Mouse (Mus musculus) stomach, postnatal 0 days (tissue): ENCODE data around the gene Inpp5b.

Experiments used
- CTCF ChIP-seq: IDR thresholded peaks from 2 replicates; pipeline ENCODE4 v1.5.1; 2016; ENCODE audit warnings: antibody characterized with exemption, low read depth, mild to moderate bottlenecking, moderate library complexity
- EP300 ChIP-seq: optimal IDR thresholded peaks from 2 replicates; pipeline ENCODE3; 2016; ENCODE audit warnings: antibody characterized with exemption

DNA sequence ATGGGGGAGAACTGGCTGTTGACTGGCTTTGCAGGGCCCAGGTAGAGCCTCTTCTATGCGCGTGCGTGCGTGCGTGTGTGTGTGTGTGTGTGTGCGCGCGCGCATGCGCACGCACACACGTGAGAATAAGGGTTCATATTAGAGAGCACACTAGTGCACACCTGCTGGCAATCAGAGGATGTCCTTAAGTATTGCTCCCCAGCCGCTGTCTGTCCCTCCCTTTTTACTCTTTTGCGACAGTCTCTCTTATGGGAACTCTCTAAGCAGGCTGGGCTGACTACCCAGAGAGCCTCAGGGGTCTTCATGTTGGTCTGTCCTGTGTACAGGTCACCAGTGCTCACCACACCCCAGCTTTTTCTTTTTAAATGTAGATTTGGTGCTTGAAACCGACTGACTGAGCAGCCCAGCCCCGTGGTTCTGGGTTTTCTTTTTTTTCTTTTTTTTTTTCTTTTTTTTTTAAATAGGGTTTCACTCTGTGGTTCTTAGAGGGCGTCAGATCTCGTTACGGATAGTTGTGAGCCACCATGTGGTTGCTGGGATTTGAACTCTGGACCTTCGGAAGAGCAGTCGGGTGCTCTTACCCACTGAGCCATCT lies 83.8 kb downstream of the Inpp5b start:
- TF ChIP-seq EP300 (no peak), CTCF (no peak)
